ENCODE assay signal across 16 mouse cellular contexts in the genomic region with DNA sequence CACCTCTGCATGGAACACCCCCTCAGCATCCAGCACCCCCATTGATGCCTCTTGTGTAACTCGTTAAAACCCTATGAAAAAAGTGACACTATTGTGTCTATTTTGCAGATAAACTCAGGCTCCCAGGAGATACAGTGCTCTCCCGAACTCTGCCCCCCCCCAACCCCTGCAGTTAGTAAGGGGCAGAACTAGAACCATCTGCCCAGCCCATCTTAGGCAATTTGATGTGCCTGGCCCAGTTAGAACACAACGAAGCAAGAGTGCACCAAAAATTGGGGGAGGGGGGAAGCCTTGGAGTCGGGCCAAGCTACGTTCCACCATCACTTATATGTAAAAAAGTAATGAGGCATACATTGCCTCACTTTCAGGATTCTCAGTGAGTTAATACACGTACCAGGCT.
"Had no signal": no experiment of that assay in that cellular context is flagged by ENCODE, and none has a peak within 500 bp of the region (broad histone marks: within the 10 kb centered on the region; RNA-seq: fewer than 3 reads in every experiment).

No protein-coding gene starts in this region.

- ATAC-seq: liver, postnatal 0 days; midbrain, embryonic 13.5 days; midbrain, embryonic 15.5 days had no signal

- H3K4me1 ChIP-seq: liver, embryonic 15.5 days; midbrain, embryonic 13.5 days; midbrain, embryonic 15.5 days; neural tube, embryonic 12.5 days had no signal

- H3K27ac ChIP-seq: liver, embryonic 15.5 days; macrophage; midbrain, embryonic 13.5 days; midbrain, embryonic 15.5 days; neural tube, embryonic 12.5 days; stomach, embryonic 15.5 days; stomach, postnatal 0 days had no signal

- H3K9ac ChIP-seq: liver, embryonic 15.5 days; liver, postnatal 0 days; midbrain, embryonic 13.5 days; midbrain, embryonic 15.5 days; neural tube, embryonic 12.5 days; stomach, embryonic 15.5 days had no signal

- H3K36me3 ChIP-seq: liver, embryonic 15.5 days; midbrain, embryonic 13.5 days; midbrain, embryonic 15.5 days; neural tube, embryonic 12.5 days; stomach, embryonic 15.5 days had no signal

- H3K9me3 ChIP-seq: liver, embryonic 15.5 days; megakaryocyte, embryonic 14.5 days; midbrain, embryonic 13.5 days; midbrain, embryonic 15.5 days; neural tube, embryonic 12.5 days; stomach, embryonic 15.5 days had no signal

- H3K4me3 ChIP-seq: liver, embryonic 15.5 days; megakaryocyte, embryonic 14.5 days; midbrain, embryonic 13.5 days; midbrain, embryonic 15.5 days; neural tube, embryonic 12.5 days; stomach, embryonic 15.5 days had no signal

- DNase-seq: liver, postnatal 0 days; lung, adult 2 months; lung, postnatal 10 days; right cerebral cortex, postnatal 14 days; thymus, adult 2 months; thymus, postnatal 25 days; thymus, postnatal 4 days had no signal

- H3K27me3 ChIP-seq: liver, embryonic 15.5 days; megakaryocyte, embryonic 14.5 days; midbrain, embryonic 15.5 days; stomach, embryonic 15.5 days had no signal

- H3K4me2 ChIP-seq: liver, embryonic 15.5 days; midbrain, embryonic 11.5 days; midbrain, embryonic 13.5 days; midbrain, embryonic 15.5 days; neural tube, embryonic 12.5 days; stomach, embryonic 15.5 days had no signal
